Mouse (Mus musculus): ENCODE data around the gene Igfbp7. TPM values are rescaled to one million over a fixed set of nuclear protein-coding genes. Genes with fewer than 3 reads are reported as not detected.

Igfbp7 gene
- total and polyA plus RNA-seq, 3 experiments: 0.17 to 0.70 (median 0.35) TPM

GRCm38 (mm10) chr5:77385900-77386595 is 21.8 kb downstream of the Igfbp7 start:
- DNase-seq (ENCODE audit: extremely low read depth): peak; percentile 40
- Histone ChIP-seq H3K27me3 (replicated peaks) (no peaks in the 10 kb centered on the region), H3K4me2 (ENCODE audit: insufficient read depth, low read depth, poor library complexity, severe bottlenecking) (peak overlapping the region; percentile 93), H3K9me3 (replicated peaks; ENCODE audit: low read length) (no peaks in the 10 kb centered on the region), H3K27ac (ENCODE audit: insufficient read depth, low read depth) (peak overlapping the region; percentile 57; the same call in 1 of the 2 replicates), H3K4me1 (ENCODE audit: control insufficient read depth in 1 of 2, insufficient read depth in 2 of 2) (peaks cover 29 to 63% of the 10 kb centered on the region in 2 experiments), H3K79me2 (replicated peaks; ENCODE audit: control insufficient read depth, extremely low read depth, insufficient read depth, poor library complexity, severe bottlenecking) (no peaks in the 10 kb centered on the region), H3K4me3 (replicated peaks in 1 of 3; ENCODE audit: low read depth in 2 of 3, low read length in 2 of 3, poor library complexity in 1 of 3) (no peak overlapping the region), H3K36me3 (replicated peaks in 1 of 2; ENCODE audit: control insufficient read depth in 1 of 2, insufficient read depth in 1 of 2, low read length in 1 of 2) (no peaks in the 10 kb centered on the region), H3K9ac (ENCODE audit: insufficient read depth, low read depth) (no peak overlapping the region)
- in situ Hi-C loops (cut with MboI; ENCODE audit: low pct_ligation_motif_present, low pct_unique_long_range_greater_than_20kb, low sequenced_read_pairs) (no loop called here), dilution Hi-C loops (cut with MboI; ENCODE audit: extremely low pct_ligation_motif_present, extremely low pct_unique_long_range_greater_than_20kb, low sequenced_read_pairs) (no loop called here)
- TF ChIP-seq EP300 (IDR thresholded peaks at IDR 0.05; ENCODE audit: low read length) (peak; percentile 62), USF1 (IDR thresholded peaks at IDR 0.05; ENCODE audit: low read depth, low read length) (no peak), BHLHE40 (IDR thresholded peaks at IDR 0.05; ENCODE audit: low read depth, low read length) (no peak), NRF1 (IDR thresholded peaks at IDR 0.05; ENCODE audit: low read depth, low read length) (no peak), JUND (conservative IDR thresholded peaks at IDR 0.05; ENCODE audit: low read depth, low read length) (no peak), ZMIZ1 (IDR thresholded peaks at IDR 0.05; ENCODE audit: low read depth, low read length) (no peak), MYC (IDR thresholded peaks at IDR 0.05; ENCODE audit: low read depth, low read length) (no peak), KAT2A (IDR thresholded peaks at IDR 0.05; ENCODE audit: insufficient replicate concordance, low read length) (no peak), POLR2AphosphoS2 (IDR thresholded peaks at IDR 0.05; ENCODE audit: low read depth, low read length) (no peak), ZC3H11A (IDR thresholded peaks at IDR 0.05; ENCODE audit: low read depth, low read length) (no peak), JUN (IDR thresholded peaks at IDR 0.05; ENCODE audit: insufficient read depth, low read depth, low read length) (no peak), IRF4 (IDR thresholded peaks at IDR 0.05; ENCODE audit: low read depth, low read length) (0 out of 2 replicates have a peak, but pooled peaks have one; percentile 33), RCOR1 (conservative IDR thresholded peaks at IDR 0.05; ENCODE audit: low read depth, low read length) (no peak), PAX5 (IDR thresholded peaks at IDR 0.05; ENCODE audit: low read length) (no peak), MEF2A (IDR thresholded peaks at IDR 0.05; ENCODE audit: borderline replicate concordance, low read depth, low read length) (no peak; the same call in 1 of the 2 replicates), UBTF (IDR thresholded peaks at IDR 0.05; ENCODE audit: low read depth, low read length) (no peak), USF2 (conservative IDR thresholded peaks at IDR 0.05; ENCODE audit: low read depth, low read length) (no peak), MXI1 (IDR thresholded peaks at IDR 0.05; ENCODE audit: low read depth, low read length) (peak; percentile 58), MAFK (IDR thresholded peaks at IDR 0.05; ENCODE audit: insufficient replicate concordance, low read length) (no peak), HCFC1 (IDR thresholded peaks at IDR 0.05; ENCODE audit: low read depth, low read length) (no peak), CHD2 (IDR thresholded peaks at IDR 0.05; ENCODE audit: low read length) (0 out of 2 replicates have a peak, but pooled peaks have one; percentile 19), TCF12 (IDR thresholded peaks at IDR 0.05; ENCODE audit: low read depth, low read length) (peak; percentile 57; the same call in 1 of the 2 replicates), SIN3A (IDR thresholded peaks at IDR 0.05; ENCODE audit: low read length) (peak; percentile 57; the same call in 1 of the 2 replicates), SMC3 (IDR thresholded peaks at IDR 0.05; ENCODE audit: low read depth, low read length) (no peak), ETS1 (conservative IDR thresholded peaks at IDR 0.05; ENCODE audit: low read depth, low read length) (peak; percentile 83), MAX (IDR thresholded peaks at IDR 0.05; ENCODE audit: low read length) (no peak), ZKSCAN1 (IDR thresholded peaks at IDR 0.05; ENCODE audit: borderline replicate concordance, low read depth, low read length) (no peak), ZNF384 (IDR thresholded peaks at IDR 0.05; ENCODE audit: low read depth, low read length) (no peak), TBP (conservative IDR thresholded peaks at IDR 0.05; ENCODE audit: low read depth, low read length) (no peak), ELF1 (IDR thresholded peaks at IDR 0.05; ENCODE audit: low read depth, low read length) (no peak), GABPA (IDR thresholded peaks at IDR 0.05; ENCODE audit: insufficient replicate concordance, low read depth, low read length) (no peak), NELFE (IDR thresholded peaks at IDR 0.05; ENCODE audit: low read depth, low read length) (no peak), MAZ (IDR thresholded peaks at IDR 0.05; ENCODE audit: low read depth, low read length) (no peak), CHD1 (IDR thresholded peaks at IDR 0.05; ENCODE audit: low read depth, low read length) (no peak), E2F4 (IDR thresholded peaks at IDR 0.05; ENCODE audit: insufficient replicate concordance, low read depth, low read length) (no peak), CTCF (conservative IDR thresholded peaks at IDR 0.05 in 1 of 2, IDR thresholded peaks at IDR 0.05 in 1 of 2; ENCODE audit: low read depth in 2 of 2, low read length in 2 of 2) (no peak), POLR2A (IDR thresholded peaks at IDR 0.05; ENCODE audit: low read depth, low read length) (no peak), RAD21 (IDR thresholded peaks at IDR 0.05; ENCODE audit: low read depth, low read length) (no peak)

Data from CH12.LX (cell line).